Mouse (Mus musculus): Measurements from ENCODE around the gene Ctcfl. TPM values are rescaled to one million over a fixed set of nuclear protein-coding genes. Genes with fewer than 3 reads are reported as not detected.

Gene Ctcfl
- polyA plus RNA-seq, 1 experiment from 2014 or later: 0.06 TPM

DNA sequence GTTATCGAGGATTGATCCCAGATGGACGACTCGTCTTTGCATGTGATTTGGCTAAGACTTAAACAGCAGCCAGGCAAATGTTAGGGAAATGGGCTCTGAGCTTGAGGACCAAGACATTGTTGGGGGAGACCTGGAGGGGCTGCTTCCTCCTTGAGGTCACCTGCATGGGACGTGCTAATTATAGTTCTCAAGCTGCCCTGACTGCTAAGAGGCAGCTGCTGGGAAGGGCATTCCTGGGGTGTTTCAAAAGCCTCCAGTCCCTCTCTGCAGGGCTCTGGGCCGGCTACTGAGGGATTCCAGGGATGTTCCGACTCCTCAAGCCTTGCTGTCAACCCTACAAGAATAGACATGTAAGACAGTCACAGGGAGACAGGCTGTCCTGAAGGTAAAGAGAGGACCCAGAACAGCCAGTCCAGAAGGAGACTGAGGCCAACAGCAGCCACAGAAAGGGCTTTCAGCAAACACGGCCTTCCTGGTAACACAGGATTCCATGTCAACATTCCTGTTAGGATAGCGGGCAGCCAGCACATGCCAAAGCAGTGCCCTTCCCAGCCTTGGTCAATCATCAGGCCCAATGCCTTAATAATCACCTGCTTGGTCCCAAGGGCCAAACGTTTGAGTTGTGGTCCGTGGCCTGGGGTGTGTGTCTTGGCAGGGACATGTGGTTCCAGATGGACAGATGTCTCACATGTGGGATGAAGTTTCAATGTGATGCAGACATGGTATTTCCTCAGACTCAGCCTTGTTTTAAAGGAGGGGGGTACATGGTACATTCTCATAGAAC lies 39.4 kb downstream of the Ctcfl start:
- WGBS (ENCODE audit: insufficient replicate concordance): 60% methylated on average over 10 of the region's 10 CpGs
- ATAC-seq: no peak
- H3K27me3 ChIP-seq (replicated peaks): no peaks in the 10 kb centered on the region
- H3K27ac ChIP-seq: no peak overlapping the region
- H3K9me3 ChIP-seq (replicated peaks): no peaks in the 10 kb centered on the region
- peaks cover 21% of the 10 kb centered on the region for H3K4me1 ChIP-seq
- H3K4me2 ChIP-seq: no peak overlapping the region
- H3K9ac ChIP-seq: no peak overlapping the region
- H3K4me3 ChIP-seq: no peak overlapping the region
- no peaks in the 10 kb centered on the region for H3K36me3 ChIP-seq

DNA sequence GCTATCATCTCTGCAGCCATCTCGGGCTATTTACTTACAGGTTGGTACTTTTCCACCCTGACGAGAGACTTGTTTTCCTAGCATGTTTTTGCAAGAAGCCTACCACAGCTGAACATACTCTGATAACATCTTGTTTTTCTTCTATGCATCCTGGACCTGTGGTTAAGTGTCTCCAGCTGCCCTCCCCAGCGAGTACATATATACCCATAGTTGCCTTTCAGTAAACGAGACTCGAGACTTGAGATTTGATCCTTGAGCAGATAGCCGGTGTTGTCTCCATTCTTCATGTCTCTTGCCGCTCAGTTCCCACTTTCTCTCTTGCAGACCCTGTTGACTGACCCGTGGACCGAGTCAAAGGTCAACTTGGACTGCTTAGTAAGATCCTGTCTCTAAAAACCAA lies 42.4 kb downstream of the Ctcfl start:
- WGBS (ENCODE audit: insufficient replicate concordance): 50% methylated on average over 9 of the region's 9 CpGs
- Histone ChIP-seq H3K4me1 (peaks cover 5% of the 10 kb centered on the region; the same call in 1 of the 2 replicates), H3K4me3 (no peak overlapping the region), H3K9me3 (replicated peaks) (0 out of 2 replicates have a peak, but pooled peaks cover 5% of the 10 kb centered on the region), H3K27me3 (replicated peaks) (0 out of 2 replicates have a peak, but pooled peaks cover 12% of the 10 kb centered on the region), H3K9ac (no peak overlapping the region), H3K27ac (no peak overlapping the region), H3K4me2 (no peak overlapping the region), H3K36me3 (no peaks in the 10 kb centered on the region)
- ATAC-seq: no peak

DNA sequence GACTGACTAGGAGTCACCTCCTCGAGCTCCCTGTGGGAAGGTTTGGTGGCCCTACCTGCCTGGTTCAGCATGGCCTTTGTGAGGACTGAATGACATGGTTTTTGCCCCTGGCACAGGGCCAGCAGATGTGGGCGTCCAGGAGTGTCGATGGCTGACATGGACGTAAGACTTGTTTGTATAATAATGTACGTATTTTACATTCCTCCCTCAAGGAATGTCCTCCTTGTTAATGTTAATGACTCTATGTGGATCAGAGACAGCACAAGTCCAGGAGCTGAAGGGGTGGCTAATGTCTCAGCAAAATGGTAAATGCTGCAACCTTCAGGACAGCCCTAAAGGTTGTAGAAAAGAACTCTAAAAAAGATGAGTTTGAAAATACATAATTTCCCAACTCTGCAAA lies 45.7 kb downstream of the Ctcfl start:
- Histone ChIP-seq H3K4me2 (no peak overlapping the region), H3K4me1 (no peaks in the 10 kb centered on the region), H3K9me3 (replicated peaks) (peaks cover 6% of the 10 kb centered on the region; the same call in 1 of the 2 replicates), H3K4me3 (no peak overlapping the region), H3K27ac (no peak overlapping the region), H3K27me3 (replicated peaks) (0 out of 2 replicates have a peak, but pooled peaks cover 12% of the 10 kb centered on the region), H3K9ac (no peak overlapping the region), H3K36me3 (no peaks in the 10 kb centered on the region)
- ATAC-seq: no peak
- WGBS (ENCODE audit: insufficient replicate concordance): 68% methylated on average over 5 of the region's 5 CpGs

DNA sequence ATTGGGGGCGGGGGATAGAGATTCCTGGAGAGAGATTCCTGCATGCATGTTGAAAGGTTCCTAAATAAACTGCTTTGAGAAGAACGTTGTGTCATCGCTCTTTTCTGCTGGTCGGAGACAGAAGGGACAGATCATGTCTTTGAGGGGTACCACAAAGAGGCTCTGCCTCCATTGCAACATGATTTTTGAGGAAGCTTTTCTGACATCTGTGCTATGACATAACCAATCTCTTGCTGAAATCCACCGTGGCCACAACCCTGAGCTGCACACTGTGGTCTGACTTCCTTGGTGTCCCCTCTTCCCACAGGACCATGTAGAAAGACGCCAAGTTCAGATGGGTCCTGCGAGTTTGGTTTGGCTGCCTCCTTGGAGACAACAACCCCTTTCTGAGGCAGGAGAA lies 46.4 kb downstream of the Ctcfl start:
- Histone ChIP-seq H3K4me2 (no peak overlapping the region), H3K4me3 (no peak overlapping the region), H3K27ac (no peak overlapping the region), H3K27me3 (replicated peaks) (0 out of 2 replicates have a peak, but pooled peaks cover 12% of the 10 kb centered on the region), H3K36me3 (no peaks in the 10 kb centered on the region), H3K9ac (no peak overlapping the region), H3K4me1 (no peaks in the 10 kb centered on the region), H3K9me3 (replicated peaks) (peaks cover 12% of the 10 kb centered on the region; the same call in 1 of the 2 replicates)
- no peak for ATAC-seq
- WGBS (ENCODE audit: insufficient replicate concordance): 48% methylated on average over 7 of the region's 7 CpGs

DNA sequence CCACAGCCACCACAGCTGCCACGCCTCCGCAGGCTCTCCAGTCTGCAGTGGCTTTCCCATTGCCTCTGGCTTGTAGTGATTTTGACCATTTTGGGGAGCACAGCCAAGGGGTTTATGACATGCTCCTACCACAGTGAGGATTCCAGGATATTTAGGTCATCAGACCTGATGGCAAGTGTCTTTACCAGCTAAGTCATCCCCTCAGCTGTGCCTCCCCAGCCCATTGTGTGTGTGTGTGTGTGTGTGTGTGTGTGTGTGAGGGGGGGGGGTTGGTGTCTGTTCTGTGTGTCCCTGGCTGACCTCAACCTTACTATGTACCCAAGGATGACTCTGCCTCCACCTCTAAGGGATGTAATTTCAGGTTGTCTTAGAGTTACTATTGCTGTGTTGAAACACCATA lies 54.5 kb downstream of the Ctcfl start:
- no peak for ATAC-seq
- Histone ChIP-seq H3K9me3 (replicated peaks) (peaks cover 7% of the 10 kb centered on the region; the same call in 1 of the 2 replicates), H3K4me1 (peaks cover 32% of the 10 kb centered on the region), H3K36me3 (no peaks in the 10 kb centered on the region), H3K4me2 (no peak overlapping the region), H3K27ac (no peak overlapping the region), H3K9ac (no peak overlapping the region), H3K27me3 (replicated peaks) (no peaks in the 10 kb centered on the region), H3K4me3 (no peak overlapping the region)
- WGBS (ENCODE audit: insufficient replicate concordance): 83% methylated on average over 2 of the region's 2 CpGs

DNA sequence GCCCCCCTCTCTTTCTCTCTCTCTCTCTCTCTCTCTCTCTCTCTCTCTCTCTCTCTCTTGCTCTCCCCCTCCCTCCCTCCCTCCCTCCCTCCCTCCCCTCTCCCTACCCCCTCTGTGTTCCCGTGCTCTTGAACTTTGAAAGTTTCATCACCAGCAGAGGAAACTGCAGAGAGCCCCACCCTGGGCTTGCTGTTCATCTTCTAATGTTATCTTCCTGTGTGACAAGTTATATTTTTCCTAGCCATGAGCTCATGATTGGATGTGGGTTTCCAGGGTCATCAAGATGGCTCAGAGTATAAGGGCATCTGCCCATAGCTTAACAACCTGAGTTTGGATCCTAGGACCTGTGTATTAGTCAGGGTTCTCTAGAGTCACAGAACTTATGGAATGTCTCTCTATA lies 56.1 kb downstream of the Ctcfl start:
- WGBS (ENCODE audit: insufficient replicate concordance): 25% methylated on average over 1 of the region's 1 CpGs
- no peaks in the 10 kb centered on the region for H3K27me3 ChIP-seq (replicated peaks)
- H3K9ac ChIP-seq: no peak overlapping the region
- H3K27ac ChIP-seq: no peak overlapping the region
- H3K36me3 ChIP-seq: no peaks in the 10 kb centered on the region
- no peak overlapping the region for H3K4me3 ChIP-seq
- H3K9me3 ChIP-seq (replicated peaks): peaks cover 2% of the 10 kb centered on the region; the same call in 1 of the 2 replicates
- no peak for ATAC-seq
- no peak overlapping the region for H3K4me2 ChIP-seq
- H3K4me1 ChIP-seq: peaks cover 38% of the 10 kb centered on the region

DNA sequence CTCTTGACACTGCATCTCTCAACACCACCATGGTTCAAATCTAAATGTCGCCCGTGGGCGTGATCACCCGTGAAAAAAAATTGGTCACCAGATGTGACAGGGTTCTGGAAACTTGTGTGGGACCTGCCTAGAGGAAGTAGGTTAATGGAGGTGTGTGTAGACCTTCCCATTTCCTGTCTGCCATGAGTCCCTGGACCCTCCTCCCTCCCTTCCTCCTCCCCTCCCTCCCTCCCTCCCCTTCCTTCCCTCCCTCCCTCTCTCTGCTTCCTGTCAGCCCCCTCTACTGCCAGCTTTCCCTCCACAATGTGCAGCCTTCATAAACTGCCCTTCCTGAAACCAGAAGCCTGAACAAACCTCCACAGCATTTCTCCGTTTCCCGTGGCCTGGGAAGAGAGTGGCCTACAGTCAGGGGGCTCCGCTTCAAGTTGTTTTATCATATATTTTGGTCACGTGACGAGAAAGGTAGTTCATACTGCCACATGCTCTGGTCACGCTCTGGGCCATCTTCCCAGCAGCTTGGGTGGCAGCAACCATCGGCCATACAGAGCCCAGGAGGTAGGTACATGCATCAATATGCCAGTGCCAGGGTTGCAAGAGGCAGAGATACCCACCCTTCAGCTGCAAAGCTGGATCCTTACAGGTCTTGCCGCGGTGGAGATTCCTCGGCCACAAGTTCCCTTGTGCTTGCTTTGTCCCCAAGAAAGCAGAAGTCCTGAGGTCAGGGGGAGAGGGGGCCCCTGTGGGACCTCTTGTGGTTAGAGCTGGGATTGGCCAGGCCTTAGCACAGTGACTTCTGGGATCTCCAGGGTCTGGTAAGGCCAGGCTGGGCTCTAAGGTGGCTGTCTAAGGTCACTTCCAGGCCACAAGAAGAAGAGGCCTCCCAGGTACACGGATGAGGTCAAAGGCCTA lies 57.6 kb downstream of the Ctcfl start:
- Histone ChIP-seq H3K4me2 (no peak overlapping the region), H3K27me3 (replicated peaks) (no peaks in the 10 kb centered on the region), H3K9me3 (replicated peaks) (no peaks in the 10 kb centered on the region), H3K36me3 (no peaks in the 10 kb centered on the region), H3K27ac (peak overlapping the region; percentile 43), H3K4me3 (no peak overlapping the region), H3K4me1 (peaks cover 53% of the 10 kb centered on the region), H3K9ac (no peak overlapping the region)
- ATAC-seq: peak; percentile 27
- 25% methylated on average over 15 of the region's 15 CpGs for WGBS (ENCODE audit: insufficient replicate concordance)

DNA sequence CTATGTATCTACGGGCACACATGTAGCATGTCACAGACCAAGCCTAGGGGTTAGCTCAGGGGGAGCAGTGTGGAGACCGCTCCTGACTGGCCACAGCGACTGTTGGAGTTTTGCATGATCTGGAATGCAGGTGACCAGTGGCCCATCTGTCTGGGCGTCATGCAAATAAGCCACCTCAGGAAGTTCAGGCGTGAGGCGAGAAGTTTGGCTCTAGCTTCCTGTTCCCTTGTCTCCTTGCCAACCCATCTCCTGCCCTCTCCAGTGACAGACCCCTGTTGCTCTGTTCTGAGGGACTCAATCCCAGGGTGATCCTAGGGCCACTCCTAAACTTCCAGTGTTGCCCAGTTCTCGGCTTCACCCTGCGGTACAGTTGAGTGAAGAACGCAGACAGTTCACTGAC lies 58.9 kb downstream of the Ctcfl start:
- WGBS (ENCODE audit: insufficient replicate concordance): 49% methylated on average over 9 of the region's 9 CpGs
- ATAC-seq: no peak
- Histone ChIP-seq H3K4me1 (peaks cover 66% of the 10 kb centered on the region), H3K27me3 (replicated peaks) (no peaks in the 10 kb centered on the region), H3K36me3 (no peaks in the 10 kb centered on the region), H3K4me2 (no peak overlapping the region), H3K9me3 (replicated peaks) (no peaks in the 10 kb centered on the region), H3K27ac (no peak overlapping the region), H3K9ac (peak overlapping the region; percentile 28; the same call in 1 of the 2 replicates), H3K4me3 (no peak overlapping the region)

DNA sequence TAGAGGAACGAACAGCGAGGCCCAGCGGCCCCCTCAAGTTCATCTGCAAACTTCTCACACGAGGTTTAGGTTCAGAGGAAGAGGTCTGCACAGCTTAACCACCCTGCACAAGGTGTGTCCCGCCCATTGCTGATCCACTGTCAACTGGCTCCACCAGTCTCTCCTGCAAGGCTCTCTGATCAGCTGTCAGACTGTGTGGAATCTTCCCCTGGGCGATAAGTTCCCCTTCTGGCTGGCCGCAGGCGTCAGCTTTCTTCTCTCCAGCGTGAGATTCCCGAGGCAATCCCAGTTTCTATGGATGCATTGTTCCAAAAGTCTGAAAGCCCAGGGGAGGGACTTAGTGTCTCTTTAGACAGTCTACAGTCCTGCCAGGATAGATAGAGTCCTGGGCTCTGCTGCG lies 61.1 kb downstream of the Ctcfl start:
- no peak overlapping the region for H3K4me2 ChIP-seq
- H3K9ac ChIP-seq: no peak overlapping the region
- H3K4me3 ChIP-seq: no peak overlapping the region
- no peaks in the 10 kb centered on the region for H3K27me3 ChIP-seq (replicated peaks)
- H3K27ac ChIP-seq: no peak overlapping the region
- no peaks in the 10 kb centered on the region for H3K36me3 ChIP-seq
- H3K9me3 ChIP-seq (replicated peaks): no peaks in the 10 kb centered on the region
- WGBS (ENCODE audit: insufficient replicate concordance): 34% methylated on average over 11 of the region's 11 CpGs
- ATAC-seq: no peak
- peaks cover 66% of the 10 kb centered on the region for H3K4me1 ChIP-seq

DNA sequence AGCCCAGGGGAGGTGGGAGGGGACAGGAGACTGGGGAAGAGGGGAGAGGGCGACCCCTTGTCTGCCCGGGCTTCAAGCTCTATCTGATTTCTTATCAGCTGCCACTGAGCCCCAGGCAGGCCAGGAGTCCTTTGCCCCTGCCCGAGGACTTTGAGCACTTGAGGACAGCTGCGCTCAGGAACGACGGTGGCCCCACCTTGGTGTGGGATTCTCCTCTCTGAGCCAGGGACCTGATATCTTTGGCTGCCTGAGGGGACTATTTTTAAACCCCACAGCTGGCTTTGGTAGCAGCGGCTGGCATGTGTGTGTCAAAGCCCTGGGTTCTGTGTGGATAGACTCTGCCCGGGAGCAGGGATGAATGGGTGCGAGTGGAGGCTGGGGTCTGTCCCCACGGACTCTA lies 61.7 kb downstream of the Ctcfl start:
- Histone ChIP-seq H3K9me3 (replicated peaks) (no peaks in the 10 kb centered on the region), H3K4me1 (peaks cover 61% of the 10 kb centered on the region), H3K27ac (0 out of 2 replicates have a peak overlapping the region, but pooled peaks have one; percentile 57), H3K4me3 (no peak overlapping the region), H3K4me2 (peak overlapping the region; percentile 33; the same call in 1 of the 2 replicates), H3K9ac (no peak overlapping the region), H3K36me3 (no peaks in the 10 kb centered on the region), H3K27me3 (replicated peaks) (no peaks in the 10 kb centered on the region)
- 30% methylated on average over 10 of the region's 10 CpGs for WGBS (ENCODE audit: insufficient replicate concordance)
- ATAC-seq: no peak

DNA sequence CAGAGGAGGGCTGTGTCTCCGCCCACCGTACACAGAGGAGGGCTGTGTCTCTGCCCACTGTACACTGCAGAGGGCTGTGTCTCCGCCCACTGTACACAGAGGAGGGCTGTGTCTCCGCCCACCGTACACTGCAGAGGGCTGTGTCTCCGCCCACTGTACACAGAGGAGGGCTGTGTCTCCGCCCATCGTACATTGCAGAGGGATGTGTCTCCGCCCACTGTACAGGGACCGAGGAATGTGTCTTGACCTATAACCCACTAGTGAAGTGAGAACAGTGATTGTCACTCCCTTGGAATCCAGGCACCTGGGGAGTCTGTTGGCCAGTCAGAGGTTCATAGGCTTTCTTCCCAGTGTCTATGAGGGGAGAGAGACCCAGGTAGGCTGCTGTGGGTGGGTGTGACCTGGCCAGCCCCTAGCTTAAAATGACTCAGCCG lies 62.4 kb downstream of the Ctcfl start:
- Histone ChIP-seq H3K27ac (peak overlapping the region; percentile 57; the same call in 1 of the 2 replicates), H3K4me1 (peaks cover 54% of the 10 kb centered on the region), H3K4me2 (peak overlapping the region; percentile 33), H3K27me3 (replicated peaks) (no peaks in the 10 kb centered on the region), H3K9me3 (replicated peaks) (no peaks in the 10 kb centered on the region), H3K9ac (no peak overlapping the region), H3K4me3 (no peak overlapping the region), H3K36me3 (no peaks in the 10 kb centered on the region)
- ATAC-seq: peak; percentile 84
- 18% methylated on average over 11 of the region's 11 CpGs for WGBS (ENCODE audit: insufficient replicate concordance)

All from liver, embryonic 12.5 days (tissue).